Mouse (Mus musculus) cerebellum, adult 11 months (tissue): ENCODE measurements around the gene Acnat2.
"Not testable (repeated sequence)": the region's sequence is repeated elsewhere in the genome, so short reads cannot be mapped to it uniquely, and the experiment has no call there.

Experiments
- DNase-seq: peaks from one replicate; pipeline ENCODE4 v3.0.0; 2022

The Acnat2 gene

DNA sequence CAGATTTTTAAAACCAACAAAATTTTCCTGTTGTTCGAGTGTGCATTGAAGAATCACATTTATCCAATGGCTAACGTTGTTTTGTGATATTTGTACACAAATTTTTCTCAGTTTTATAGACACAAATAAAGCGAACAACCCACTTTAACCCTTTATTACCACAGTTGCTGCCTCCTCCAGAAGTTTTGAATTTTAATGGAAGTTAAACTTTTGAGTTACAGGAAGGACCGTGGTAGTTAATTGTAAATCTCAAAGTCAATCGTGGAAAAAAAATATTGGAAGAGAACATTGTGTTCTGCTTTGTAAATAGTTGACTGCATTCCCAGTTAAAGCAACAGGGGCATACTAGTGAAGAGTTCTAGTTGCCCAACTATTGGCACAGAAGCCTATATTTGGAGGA lies at the start of gene Acnat2:
Acnat2 (minus strand) TSS at position 195 of the 400 bp plus-strand sequence.
- DNase-seq, result not testable (repeated sequence)

DNA sequence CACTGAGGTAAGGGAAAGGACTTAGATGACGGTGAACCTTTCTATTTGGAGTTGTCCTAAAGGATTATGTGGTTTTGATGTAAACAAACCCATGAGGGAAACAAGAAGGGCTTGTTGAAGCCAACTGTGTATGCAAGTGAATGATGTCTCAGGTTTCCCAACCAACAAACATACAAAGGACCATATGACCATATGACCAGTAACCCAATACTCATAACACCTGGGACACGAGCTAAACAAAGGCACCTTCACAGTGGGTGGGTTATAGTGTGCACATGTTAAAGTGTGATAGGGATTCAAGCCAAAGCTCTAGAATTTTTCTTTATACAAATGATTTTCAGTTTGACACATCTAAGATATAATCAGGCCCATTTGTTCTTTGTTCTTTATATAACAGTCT lies 48.2 kb upstream of the Acnat2 start:
- DNase-seq, result no peak

DNA sequence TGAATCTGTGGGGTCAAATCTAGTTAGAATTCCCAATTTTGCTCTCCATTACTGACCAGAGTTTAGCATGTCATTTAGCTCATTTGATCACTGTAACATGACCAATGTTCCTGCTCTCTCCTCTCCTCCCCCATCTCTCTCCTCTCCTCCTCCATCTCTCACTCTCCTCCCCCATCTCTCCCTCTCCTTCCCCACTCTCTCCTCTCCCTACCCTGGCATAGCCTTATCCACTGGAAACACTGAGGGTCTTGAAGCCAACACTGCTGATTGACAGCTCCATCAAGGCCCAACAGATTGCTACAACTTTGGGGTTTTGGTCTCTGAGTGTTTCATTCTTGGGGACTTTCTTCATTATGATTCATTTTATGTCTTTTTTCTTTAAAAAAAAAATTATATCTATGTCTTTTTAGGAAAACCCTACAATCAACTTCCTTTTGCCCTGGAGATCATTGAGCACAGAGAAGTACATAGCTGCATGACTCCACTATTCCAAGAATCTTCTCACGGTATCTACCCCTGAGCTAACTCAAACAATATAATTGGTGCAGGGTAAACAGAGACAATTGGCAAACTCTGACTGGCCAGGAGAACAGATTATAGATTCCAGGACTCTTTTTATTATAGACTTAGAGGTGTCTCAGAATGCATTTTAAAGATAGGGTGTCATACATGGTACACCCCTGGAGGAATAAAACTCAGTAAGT lies 44.0 kb upstream of the Acnat2 start:
- no peak for DNase-seq

DNA sequence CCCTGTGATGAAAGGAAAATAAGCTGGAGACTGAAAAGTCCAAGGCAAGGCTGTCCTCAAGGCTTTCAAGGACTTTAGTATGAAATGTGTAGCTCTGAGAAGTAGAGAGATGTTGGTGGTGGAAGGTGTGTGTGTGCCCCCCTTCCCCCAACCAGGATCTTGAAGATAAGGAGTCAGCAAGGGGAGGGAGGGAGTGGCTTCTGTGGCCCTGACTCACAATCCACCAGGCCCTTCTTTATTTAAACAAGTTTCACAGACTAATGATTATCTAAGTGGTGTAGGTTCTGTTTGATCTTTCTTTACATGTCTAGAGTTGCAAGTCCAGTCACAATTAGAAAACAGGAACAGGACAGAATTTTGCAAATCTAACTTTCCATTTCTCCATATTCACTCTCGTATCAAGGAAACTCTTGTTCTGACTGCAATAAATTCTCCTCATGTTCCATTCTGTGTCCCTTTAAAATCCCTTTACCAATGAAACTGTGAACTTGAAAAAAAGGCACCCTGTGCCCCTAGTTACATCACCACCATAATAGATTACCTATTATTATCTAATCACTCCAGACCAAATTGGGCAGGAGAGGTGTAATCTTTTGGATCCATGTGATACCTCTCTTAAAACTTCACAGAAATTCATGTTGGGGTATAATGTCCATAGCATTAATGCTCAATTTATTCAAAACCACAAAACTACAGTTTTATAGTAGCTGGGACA lies 43.3 kb upstream of the Acnat2 start:
- not testable (repeated sequence) for DNase-seq

DNA sequence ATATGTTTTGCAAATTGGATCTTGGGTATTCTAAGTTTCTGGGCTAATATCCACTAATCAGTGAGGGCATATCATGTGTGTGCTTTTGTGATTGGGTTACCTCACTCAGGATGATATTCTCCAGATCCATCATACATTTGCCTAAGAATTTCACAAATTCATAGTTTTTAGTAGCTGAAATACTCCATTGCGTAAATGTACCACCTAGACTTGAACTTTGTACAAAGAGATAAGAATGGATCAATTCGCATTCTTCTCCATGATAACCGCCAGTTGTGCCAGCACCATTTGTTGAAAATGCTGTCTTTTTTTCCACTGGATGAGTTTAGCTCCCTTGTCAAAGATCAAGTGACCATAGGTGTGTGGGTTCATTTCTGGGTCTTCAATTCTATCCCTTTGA lies 29.0 kb upstream of the Acnat2 start:
- not testable (repeated sequence) for DNase-seq

DNA sequence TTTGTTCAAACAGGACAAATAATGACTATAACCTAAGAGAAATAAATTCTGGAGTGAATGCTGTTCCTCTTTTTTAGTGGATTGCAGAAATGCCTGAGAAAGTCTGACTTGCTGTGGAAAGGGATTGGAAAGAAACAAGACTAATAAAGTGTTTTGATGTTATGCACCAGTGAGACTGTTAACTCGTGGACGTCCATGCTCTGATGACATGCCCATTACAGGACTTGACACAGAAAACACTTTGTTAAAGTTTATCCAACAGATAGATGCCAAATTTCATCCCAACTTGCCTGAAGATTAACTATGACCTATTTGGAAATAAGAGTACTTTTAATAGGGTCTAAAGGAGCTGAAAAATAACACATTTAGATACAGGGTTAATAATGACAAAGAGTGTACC lies 2.2 kb upstream of the Acnat2 start:
- DNase-seq, result not testable (repeated sequence)

DNA sequence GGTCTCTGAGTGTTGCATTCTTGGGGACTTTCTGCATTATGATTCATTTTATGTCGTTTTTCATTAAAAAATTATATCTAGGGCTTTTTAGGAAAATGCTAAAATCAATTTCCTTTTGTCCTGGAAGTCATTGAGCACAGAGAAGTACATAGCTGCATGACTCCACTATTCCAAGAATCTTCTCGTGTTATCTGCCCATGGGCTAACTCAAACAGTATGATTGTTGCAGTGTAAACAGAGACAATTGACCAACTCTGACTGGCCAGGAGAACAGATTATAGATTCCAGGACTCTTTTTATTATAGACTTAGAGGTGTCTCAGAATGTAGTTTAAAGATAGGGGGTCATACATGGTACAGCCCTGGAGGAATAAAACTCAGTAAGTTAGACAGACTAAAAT lies 21.1 kb downstream of the Acnat2 start:
- no peak for DNase-seq

DNA sequence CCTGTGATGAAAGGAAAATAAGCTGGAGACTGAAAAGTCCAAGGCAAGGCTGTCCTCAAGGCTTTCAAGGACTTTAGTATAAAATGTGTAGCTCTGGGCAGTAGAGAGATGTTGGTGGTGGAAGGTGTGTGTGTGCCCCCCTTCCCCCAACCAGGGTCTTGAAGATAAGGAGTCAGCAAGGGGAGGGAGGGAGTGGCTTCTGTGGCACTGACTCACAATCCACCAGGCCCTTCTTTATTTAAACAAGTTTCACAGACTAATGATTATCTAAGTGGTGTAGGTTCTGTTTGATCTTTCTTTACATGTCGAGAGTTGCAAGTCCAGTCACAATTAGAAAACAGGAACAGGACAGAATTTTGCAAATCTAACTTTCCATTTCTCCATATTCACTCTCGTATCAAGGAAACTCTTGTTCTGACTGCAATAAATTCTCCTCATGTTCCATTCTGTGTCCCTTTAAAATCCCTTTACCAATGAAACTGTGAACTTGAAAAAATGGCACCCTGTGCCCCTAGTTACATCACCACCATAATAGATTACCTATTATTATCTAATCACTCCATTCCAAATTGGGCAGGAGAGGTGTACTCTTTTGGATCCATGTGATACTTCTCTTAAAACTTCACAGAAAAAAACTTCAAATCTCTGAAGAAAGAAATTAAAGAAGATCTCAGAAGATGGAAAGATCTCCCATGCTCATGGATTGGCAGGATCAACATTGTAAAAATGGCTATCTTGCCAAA lies 24.2 kb downstream of the Acnat2 start:
- not testable (repeated sequence) for DNase-seq

DNA sequence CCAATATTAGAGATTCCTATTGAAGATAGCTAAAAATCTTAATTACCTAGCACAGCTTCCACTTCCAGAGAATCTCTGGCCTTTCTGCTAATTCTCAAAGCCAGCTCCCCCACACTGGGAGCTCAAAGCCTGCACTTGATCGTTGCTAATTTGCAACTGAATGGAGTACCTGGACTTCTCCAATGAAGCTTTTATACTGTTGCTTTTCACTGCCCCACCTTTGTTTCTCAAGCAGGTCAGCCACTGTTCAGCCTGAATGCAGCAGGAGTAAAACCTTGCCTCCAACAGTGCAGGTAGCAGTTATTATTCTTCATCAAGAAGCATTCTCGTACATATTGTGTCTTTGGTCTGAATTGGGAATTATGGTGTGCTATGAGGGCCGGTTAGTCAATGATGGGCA lies 39.9 kb downstream of the Acnat2 start:
- DNase-seq, result not testable (repeated sequence)

DNA sequence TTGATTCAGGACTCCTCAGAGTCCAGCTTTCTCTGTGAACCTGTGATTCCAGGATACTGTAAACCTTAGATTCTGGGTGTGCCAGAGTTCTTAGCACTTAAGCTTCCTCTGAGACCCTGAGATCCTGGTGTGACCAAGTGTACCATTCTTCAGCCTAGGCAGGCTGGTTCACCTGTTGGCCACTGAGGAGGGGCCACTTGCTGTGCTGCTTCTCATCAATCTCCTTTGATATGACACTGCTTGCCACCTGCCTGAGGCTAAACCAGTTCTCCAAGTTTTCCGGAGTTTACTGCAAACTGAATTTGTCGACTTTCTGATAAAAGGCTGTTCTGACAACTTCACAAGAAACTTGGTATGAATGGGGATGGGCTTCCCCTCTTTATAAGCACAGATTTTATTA lies 50.9 kb downstream of the Acnat2 start:
- DNase-seq, result no peak

DNA sequence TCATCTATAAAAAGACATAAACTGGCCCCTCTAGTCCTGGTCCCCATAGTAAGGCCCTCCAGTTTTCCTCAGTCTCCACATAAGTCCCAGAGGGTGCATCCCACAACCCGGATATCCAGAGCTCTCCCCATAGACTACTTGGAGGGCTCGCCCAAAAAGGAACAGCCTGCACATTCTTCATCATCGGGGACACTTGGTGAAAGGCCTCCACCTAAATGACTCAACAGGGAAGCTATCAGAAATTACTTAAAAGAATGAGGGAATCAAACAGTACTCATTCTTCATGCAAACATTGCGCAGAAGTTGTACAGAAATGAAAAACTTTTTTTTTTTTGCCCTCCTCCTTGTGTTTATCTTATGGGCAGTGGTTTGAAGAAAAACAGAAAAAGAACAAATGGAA lies 57.5 kb downstream of the Acnat2 start:
- DNase-seq, result no peak

DNA sequence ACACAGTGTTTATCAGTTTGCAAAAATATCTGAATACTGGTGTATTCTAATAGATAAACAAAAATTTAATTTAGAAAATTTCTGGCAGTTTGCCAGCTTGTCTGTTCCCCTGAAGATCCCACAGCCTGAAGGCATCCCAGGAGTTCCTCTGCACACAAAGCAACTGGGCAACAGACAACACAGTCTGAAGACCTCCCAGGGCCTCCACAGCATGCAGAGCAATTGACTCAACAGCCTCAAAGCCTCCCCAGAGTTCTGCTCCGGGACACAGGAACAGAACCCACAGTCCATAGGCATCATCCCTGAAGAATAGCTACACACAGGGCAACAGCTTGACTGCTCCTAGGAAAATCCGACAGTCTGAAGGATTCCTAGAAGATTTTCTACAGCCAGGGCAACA lies 59.3 kb downstream of the Acnat2 start:
- no peak for DNase-seq

DNA sequence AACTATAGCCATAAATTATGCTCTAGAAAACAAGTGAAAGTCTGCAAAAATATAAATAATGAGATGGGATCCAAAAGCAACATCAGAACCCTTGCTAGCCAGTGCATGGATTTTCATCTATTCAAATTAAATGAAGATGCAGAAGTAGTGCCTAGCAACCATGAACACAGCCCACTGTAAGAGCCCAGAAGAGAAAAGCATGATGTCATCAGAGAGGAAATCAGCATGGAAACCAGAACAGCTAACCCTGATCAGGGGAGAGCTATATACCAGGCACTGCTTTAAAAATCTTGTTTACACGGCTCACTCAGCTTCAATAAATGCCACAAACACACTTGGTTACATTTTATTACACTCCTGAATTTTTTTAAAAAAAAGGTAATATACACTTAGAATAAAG lies 60.0 kb downstream of the Acnat2 start:
- DNase-seq, result not testable (repeated sequence)

DNA sequence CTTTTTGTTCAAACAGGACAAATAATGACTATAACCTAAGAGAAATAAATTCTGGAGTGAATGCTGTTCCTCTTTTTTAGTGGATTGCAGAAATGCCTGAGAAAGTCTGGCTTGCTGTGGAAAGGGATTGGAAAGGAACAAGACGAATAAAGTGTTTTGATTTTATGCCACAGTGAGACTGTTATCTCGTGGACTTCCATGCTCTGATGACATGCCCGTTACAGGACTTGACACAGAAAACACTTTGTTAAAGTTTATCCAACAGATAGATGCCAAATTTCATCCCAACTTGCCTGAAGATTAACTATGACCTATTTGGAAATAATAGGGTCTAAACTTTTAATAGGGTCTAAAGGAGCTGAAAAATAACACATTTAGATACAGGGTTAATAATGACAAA lies 67.9 kb downstream of the Acnat2 start:
- DNase-seq, result not testable (repeated sequence)

DNA sequence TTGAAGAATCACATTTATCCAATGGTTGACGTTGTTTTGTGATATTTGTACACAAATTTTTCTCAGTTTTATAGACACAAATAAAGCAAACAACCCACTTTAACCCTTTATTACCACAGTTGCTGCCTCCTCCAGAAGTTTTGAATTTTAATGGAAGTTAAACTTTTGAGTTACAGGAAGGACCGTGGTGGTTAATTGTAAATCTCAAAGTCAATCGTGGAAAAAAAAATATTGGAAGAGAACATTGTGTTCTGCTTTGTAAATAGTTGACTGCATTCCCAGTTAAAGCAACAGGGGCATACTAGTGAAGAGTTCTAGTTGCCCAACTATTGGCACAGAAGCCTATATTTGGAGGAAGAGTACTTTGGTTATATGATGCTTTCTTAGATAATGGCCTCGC lies 70.0 kb downstream of the Acnat2 start:
- DNase-seq, result not testable (repeated sequence)
